Mouse (Mus musculus) erythroblast, embryonic 14.5 days (primary cell): ENCODE measurements around the gene Lrpprc. TPM values are rescaled to one million over a fixed set of nuclear protein-coding genes. Genes with fewer than 3 reads are reported as not detected.

Experiments used
- H3K27me3 ChIP-seq: 2 replicates; pipeline ENCODE4 v1.6.1; 2012; ENCODE audit warnings: inconsistent platforms; ENCODE audit not compliant: control insufficient read depth
- H3K36me3 ChIP-seq: 2 replicates; pipeline ENCODE4 v1.6.1; 2012; ENCODE audit warnings: mild to moderate bottlenecking, inconsistent platforms; ENCODE audit not compliant: control insufficient read depth
- H3K4me1 ChIP-seq: 2 replicates; pipeline ENCODE4 v1.6.1; 2012; ENCODE audit warnings: inconsistent platforms; ENCODE audit not compliant: control insufficient read depth
- H3K4me3 ChIP-seq: replicated peaks from 2 replicates; pipeline ENCODE3; 2012; ENCODE audit warnings: moderate library complexity, mild to moderate bottlenecking, inconsistent platforms
- H3K9me3 ChIP-seq: 2 replicates; pipeline ENCODE4 v1.6.1; 2012; ENCODE audit warnings: low read length, inconsistent platforms, mixed read lengths; ENCODE audit not compliant: control insufficient read depth
- GATA1 ChIP-seq: IDR thresholded peaks from 2 replicates; pipeline ENCODE4 v1.6.1; 2012; ENCODE audit warnings: low read length, inconsistent platforms, mixed read lengths
- TAL1 ChIP-seq: IDR thresholded peaks from 3 replicates; pipeline ENCODE4 v1.6.1; 2012; ENCODE audit warnings: low read length, inconsistent platforms, mixed read lengths
- polyA plus RNA-seq: library from polyadenylated mRNA; stranded (reverse); fragments of >175 nt; gene quantifications from 2 replicates; pipeline ENCODE4 v1.2.3, GENCODE M21; 2012

Lrpprc gene
- polyA plus RNA-seq, 1 experiment, result 0.31 TPM

GRCm38 (mm10) chr17:84729140-84729539 is 61.4 kb downstream of the Lrpprc start:
- Histone ChIP-seq H3K36me3 (peaks cover 76% of the 10 kb centered on the region), H3K9me3 (no peaks in the 10 kb centered on the region)

GRCm38 (mm10) chr17:84728201-84728911 is 62.2 kb downstream of the Lrpprc start:
- H3K4me3 ChIP-seq, result no peak overlapping the region
- peaks cover 54% of the 10 kb centered on the region for H3K4me1 ChIP-seq
- H3K27me3 ChIP-seq, result no peaks in the 10 kb centered on the region
- peaks cover 79% of the 10 kb centered on the region for H3K36me3 ChIP-seq
- peak; percentile 28; the same call in 1 of the 3 replicates for TF ChIP-seq TAL1
- peak; percentile 54 for TF ChIP-seq GATA1
- no peaks in the 10 kb centered on the region for H3K9me3 ChIP-seq

More at GRCm38 (mm10) chr17:84729140-84729539, 61.4 kb downstream of the Lrpprc start:
- Histone ChIP-seq H3K4me3 (no peak overlapping the region), H3K4me1 (peaks cover 54% of the 10 kb centered on the region), H3K27me3 (no peaks in the 10 kb centered on the region)
- TF ChIP-seq GATA1 (no peak), TAL1 (no peak)

GRCm38 (mm10) chr17:84725163-84725562 is 65.4 kb downstream of the Lrpprc start:
- no peaks in the 10 kb centered on the region for H3K9me3 ChIP-seq
- no peaks in the 10 kb centered on the region for H3K27me3 ChIP-seq
- no peak overlapping the region for H3K4me3 ChIP-seq
- peaks cover 84% of the 10 kb centered on the region for H3K36me3 ChIP-seq
- TF ChIP-seq TAL1 (no peak), GATA1 (no peak)
- H3K4me1 ChIP-seq, result peaks cover 36% of the 10 kb centered on the region

- peaks cover 81% of the 10 kb centered on the region for H3K36me3 ChIP-seq
- peaks cover 25% of the 10 kb centered on the region for H3K4me1 ChIP-seq
- TF ChIP-seq TAL1, result no peak
- no peak for TF ChIP-seq GATA1
- no peaks in the 10 kb centered on the region for H3K9me3 ChIP-seq
- no peaks in the 10 kb centered on the region for H3K27me3 ChIP-seq
- no peak overlapping the region for H3K4me3 ChIP-seq
Observed at GRCm38 (mm10) chr17:84724028-84724427, 66.6 kb downstream of the Lrpprc start.

GRCm38 (mm10) chr17:84719105-84719504 is 71.5 kb downstream of the Lrpprc start:
- Histone ChIP-seq H3K27me3 (no peaks in the 10 kb centered on the region), H3K9me3 (no peaks in the 10 kb centered on the region), H3K36me3 (peaks cover 66% of the 10 kb centered on the region), H3K4me1 (no peaks in the 10 kb centered on the region), H3K4me3 (no peak overlapping the region)
- TF ChIP-seq GATA1, result no peak
- TF ChIP-seq TAL1, result no peak

- TF ChIP-seq TAL1, result no peak
- no peak for TF ChIP-seq GATA1
- Histone ChIP-seq H3K4me3 (no peak overlapping the region), H3K4me1 (no peaks in the 10 kb centered on the region), H3K36me3 (peaks cover 65% of the 10 kb centered on the region), H3K27me3 (no peaks in the 10 kb centered on the region), H3K9me3 (no peaks in the 10 kb centered on the region)
Observed at GRCm38 (mm10) chr17:84717416-84717815, 73.2 kb downstream of the Lrpprc start.

GRCm38 (mm10) chr17:84716252-84716872 is 74.2 kb downstream of the Lrpprc start:
- Histone ChIP-seq H3K27me3 (no peaks in the 10 kb centered on the region), H3K4me1 (no peaks in the 10 kb centered on the region), H3K4me3 (no peak overlapping the region), H3K36me3 (peaks cover 64% of the 10 kb centered on the region), H3K9me3 (no peaks in the 10 kb centered on the region)
- TF ChIP-seq GATA1 (no peak), TAL1 (no peak)

- H3K36me3 ChIP-seq, result peaks cover 60% of the 10 kb centered on the region
- no peak overlapping the region for H3K4me3 ChIP-seq
- H3K27me3 ChIP-seq, result no peaks in the 10 kb centered on the region
- TF ChIP-seq TAL1 (no peak), GATA1 (no peak)
- no peaks in the 10 kb centered on the region for H3K9me3 ChIP-seq
- no peaks in the 10 kb centered on the region for H3K4me1 ChIP-seq
Observed at GRCm38 (mm10) chr17:84714930-84715329, 75.7 kb downstream of the Lrpprc start.

GRCm38 (mm10) chr17:84713563-84714164 is 76.9 kb downstream of the Lrpprc start:
- no peaks in the 10 kb centered on the region for H3K27me3 ChIP-seq
- no peak overlapping the region for H3K4me3 ChIP-seq
- H3K36me3 ChIP-seq, result peaks cover 66% of the 10 kb centered on the region
- TF ChIP-seq TAL1 (no peak), GATA1 (no peak)
- no peaks in the 10 kb centered on the region for H3K4me1 ChIP-seq
- H3K9me3 ChIP-seq, result no peaks in the 10 kb centered on the region
